Mouse (Mus musculus) stomach, embryonic 16.5 days (tissue): ENCODE results near the gene Rhbdd2. TPM values are rescaled to one million over a fixed set of nuclear protein-coding genes. Genes with fewer than 3 reads are reported as not detected.

Experiments
- ATAC-seq: fragments of 200-750 bp; cut with Nextera tagmentation; 2 replicates; pipeline ENCODE4 v1.8.0; 2017; ENCODE audit warnings: moderate number of reproducible peaks, moderate TSS enrichment; ENCODE audit not compliant: insufficient read depth, low FRiP score
- H3K27ac ChIP-seq: fragments of 300-500 bp; sonication (generic); 2 replicates; pipeline ENCODE4 v1.5.1; 2014; ENCODE audit warnings: low read length
- H3K27me3 ChIP-seq: fragments of 300-500 bp; sonication (generic); 2 replicates; pipeline ENCODE4 v1.6.1; 2014; ENCODE audit warnings: low read length, control low read depth, mixed read lengths; ENCODE audit not compliant: control insufficient read depth, insufficient read depth
- H3K36me3 ChIP-seq: fragments of 300-500 bp; sonication (generic); 2 replicates; pipeline ENCODE4 v1.6.1; 2014; ENCODE audit warnings: low read length; ENCODE audit not compliant: control insufficient read depth, insufficient read depth
- H3K4me1 ChIP-seq: fragments of 300-500 bp; sonication (generic); 2 replicates; pipeline ENCODE4 v1.6.1; 2014; ENCODE audit warnings: low read length, control low read depth, mixed read lengths; ENCODE audit not compliant: control insufficient read depth, insufficient read depth
- H3K4me2 ChIP-seq: fragments of 300-500 bp; sonication (generic); 2 replicates; pipeline ENCODE4 v1.6.1; 2014; ENCODE audit warnings: low read depth, low read length, mixed read lengths
- H3K4me3 ChIP-seq: fragments of 300-500 bp; sonication (generic); replicated peaks from 2 replicates; pipeline ENCODE4 v1.5.1; 2014; ENCODE audit warnings: mild to moderate bottlenecking, low read length
- H3K9ac ChIP-seq: fragments of 300-500 bp; sonication (generic); 2 replicates; pipeline ENCODE4 v1.6.1; 2014; ENCODE audit warnings: low read length
- H3K9me3 ChIP-seq: fragments of 300-500 bp; sonication (generic); replicated peaks from 2 replicates; pipeline ENCODE4 v1.6.1; 2016; ENCODE audit warnings: low read length, control low read depth; ENCODE audit not compliant: control insufficient read depth
- WGBS: fragments of 180-500 bp; shearing (Covaris S2); extraction: QIAGEN DNeasy Blood & Tissue Kit; methylation state at CpG from one replicate; pipeline ENCODE4 v1.1.7; 2014; 5-methylcytosine and 5-hydroxymethylcytosine counted together
- polyA plus RNA-seq: library from polyadenylated mRNA; unstranded; fragments of >200 nt; fragmentation: Nextera tagmentation; extraction: Ambion mirVana; gene quantifications from 2 replicates; pipeline ENCODE4 v1.2.1, GENCODE M21; 2015

Rhbdd2 gene
- polyA plus RNA-seq, 1 experiment from 2014 or later = 41.3 TPM

DNA sequence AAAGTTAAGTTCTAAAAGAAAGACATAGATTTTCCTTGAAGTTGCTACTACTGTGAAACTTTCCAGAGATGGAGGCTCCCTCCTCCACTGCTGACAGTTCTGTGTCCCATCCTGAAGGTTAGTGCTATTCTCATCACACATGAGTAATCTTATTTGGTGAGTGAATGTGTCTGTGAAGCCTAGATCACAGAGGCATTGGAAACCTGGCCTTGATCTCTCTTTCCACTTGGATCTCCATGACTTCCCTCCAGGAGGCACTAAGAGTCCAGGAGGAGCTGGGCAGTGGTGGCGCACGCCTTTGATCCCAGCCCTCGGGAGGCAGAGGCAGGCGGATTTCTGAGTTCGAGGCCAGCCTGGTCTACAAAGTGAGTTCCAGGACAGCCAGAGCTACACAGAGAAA lies 49.6 kb downstream of the Rhbdd2 start:
- H3K9ac ChIP-seq = no peak overlapping the region
- no peak overlapping the region for H3K27ac ChIP-seq
- 91% methylated on average over 5 of the region's 5 CpGs for WGBS
- ATAC-seq = no peak
- H3K9me3 ChIP-seq = no peaks in the 10 kb centered on the region
- H3K27me3 ChIP-seq = no peaks in the 10 kb centered on the region
- H3K4me3 ChIP-seq = no peak overlapping the region
- no peaks in the 10 kb centered on the region for H3K4me1 ChIP-seq
- no peaks in the 10 kb centered on the region for H3K36me3 ChIP-seq
- no peak overlapping the region for H3K4me2 ChIP-seq

DNA sequence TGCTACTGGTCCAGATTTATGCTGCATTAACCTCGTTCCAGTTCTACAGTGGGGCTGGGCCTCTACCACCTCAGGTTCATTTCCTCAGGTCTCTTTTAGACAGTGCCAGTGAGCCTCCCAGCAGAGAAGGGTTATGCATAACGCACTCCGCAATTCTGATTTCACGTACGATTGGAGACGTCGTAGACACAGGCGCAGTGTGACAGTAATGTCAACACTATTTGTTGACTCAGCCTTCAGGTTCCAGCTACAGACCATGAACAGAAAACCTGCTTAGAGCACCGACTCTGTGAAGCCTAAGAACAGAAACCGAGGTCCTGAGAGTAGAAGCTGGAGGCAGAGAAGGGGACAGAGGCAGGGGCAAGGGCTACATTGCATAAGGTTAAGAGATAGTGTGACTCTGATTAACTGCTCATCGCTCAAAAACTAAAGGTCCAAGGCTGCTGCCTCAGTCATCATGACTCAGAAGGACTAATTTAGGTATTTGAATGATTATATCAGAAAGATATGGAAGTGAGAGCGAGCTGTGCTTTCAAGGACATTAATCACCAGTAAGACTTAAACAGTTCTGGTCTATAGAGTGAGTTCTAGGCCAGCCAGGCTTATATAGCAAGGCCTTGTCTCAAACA lies 50.6 kb downstream of the Rhbdd2 start:
- 59% methylated on average over 12 of the region's 12 CpGs for WGBS
- H3K9me3 ChIP-seq = no peaks in the 10 kb centered on the region
- H3K36me3 ChIP-seq = no peaks in the 10 kb centered on the region
- ATAC-seq = peak; percentile 32; the same call in 1 of the 2 replicates
- H3K27me3 ChIP-seq = no peaks in the 10 kb centered on the region
- peak overlapping the region; percentile 79 for H3K27ac ChIP-seq
- H3K9ac ChIP-seq = no peak overlapping the region
- H3K4me2 ChIP-seq = no peak overlapping the region
- no peak overlapping the region for H3K4me3 ChIP-seq
- no peaks in the 10 kb centered on the region for H3K4me1 ChIP-seq

GRCm38 (mm10) chr5:135690401-135690800 lies 58.0 kb downstream of the Rhbdd2 start:
- Histone ChIP-seq H3K4me3 (peak overlapping the region; percentile 88), H3K27ac (0 out of 2 replicates have a peak overlapping the region, but pooled peaks have one; percentile 2), H3K4me2 (peak overlapping the region; percentile 91), H3K27me3 (no peaks in the 10 kb centered on the region), H3K36me3 (no peaks in the 10 kb centered on the region), H3K4me1 (peaks cover 21% of the 10 kb centered on the region), H3K9me3 (no peaks in the 10 kb centered on the region), H3K9ac (peak overlapping the region; percentile 46)
- 84% methylated on average over 5 of the region's 5 CpGs for WGBS
- ATAC-seq = no peak

- Histone ChIP-seq H3K27ac (no peak overlapping the region), H3K36me3 (no peaks in the 10 kb centered on the region), H3K4me3 (no peak overlapping the region), H3K4me1 (peaks cover 21% of the 10 kb centered on the region), H3K9me3 (no peaks in the 10 kb centered on the region), H3K9ac (no peak overlapping the region), H3K4me2 (no peak overlapping the region), H3K27me3 (no peaks in the 10 kb centered on the region)
- no peak for ATAC-seq
- WGBS = 63% methylated on average over 4 of the region's 4 CpGs
Observed at GRCm38 (mm10) chr5:135691266-135691665, 58.8 kb downstream of the Rhbdd2 start.

GRCm38 (mm10) chr5:135693281-135693853 lies 60.9 kb downstream of the Rhbdd2 start:
- Histone ChIP-seq H3K36me3 (no peaks in the 10 kb centered on the region), H3K9ac (no peak overlapping the region), H3K27me3 (no peaks in the 10 kb centered on the region), H3K9me3 (no peaks in the 10 kb centered on the region), H3K4me3 (no peak overlapping the region), H3K27ac (no peak overlapping the region), H3K4me2 (no peak overlapping the region), H3K4me1 (peaks cover 18% of the 10 kb centered on the region)
- WGBS = 83% methylated on average over 5 of the region's 5 CpGs
- no peak for ATAC-seq

DNA sequence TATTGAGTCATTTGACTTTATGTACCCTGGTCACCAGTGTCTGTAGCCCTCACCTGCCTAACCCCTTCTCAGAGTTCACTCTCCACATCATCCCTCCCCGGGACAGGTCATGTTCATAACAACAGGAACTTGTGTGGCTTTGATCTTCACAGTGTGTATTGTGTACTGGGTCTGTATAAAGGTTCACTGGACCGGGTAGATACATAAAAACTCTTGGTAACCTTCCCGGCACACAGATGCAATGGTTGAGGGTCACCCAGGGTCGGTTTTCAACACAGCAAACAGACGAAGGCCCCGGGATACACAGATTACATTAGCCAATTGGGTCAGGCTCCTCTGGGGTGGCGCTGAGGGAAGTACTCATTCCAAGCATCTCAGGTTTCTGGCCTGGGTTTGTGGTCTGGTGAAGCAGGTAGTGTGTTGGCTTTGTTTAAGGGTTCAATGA lies 62.9 kb downstream of the Rhbdd2 start:
- Histone ChIP-seq H3K27me3 (no peaks in the 10 kb centered on the region), H3K36me3 (no peaks in the 10 kb centered on the region), H3K4me1 (peaks cover 11% of the 10 kb centered on the region), H3K9me3 (no peaks in the 10 kb centered on the region), H3K27ac (no peak overlapping the region), H3K4me2 (no peak overlapping the region), H3K4me3 (no peak overlapping the region), H3K9ac (no peak overlapping the region)
- 0 out of 2 replicates have a peak, but pooled peaks have one; percentile 18 for ATAC-seq
- WGBS = 41% methylated on average over 7 of the region's 7 CpGs

Other genes starting within 250 kb of the Rhbdd2 start
- 7.7 and 8.7 TPM in 2 replicates for gene Pom121, start 238.1 kb upstream of the Rhbdd2 start, polyA plus RNA-seq
- gene Hip1, start 87.5 kb upstream of the Rhbdd2 start, polyA plus RNA-seq = 22.2 and 26.5 TPM in 2 replicates
- not detected in 2 replicates for gene Ccl26, start 69.0 kb upstream of the Rhbdd2 start, polyA plus RNA-seq
- gene Ccl24, start 59.6 kb upstream of the Rhbdd2 start, polyA plus RNA-seq = 5.4 and 8.6 TPM in 2 replicates
- 136 and 177 TPM in 2 replicates for gene Por, start 37.4 kb downstream of the Rhbdd2 start, polyA plus RNA-seq
- 44.1 and 46.0 TPM in 2 replicates for gene Tmem120a, start 111.8 kb downstream of the Rhbdd2 start, polyA plus RNA-seq
- gene Styxl1, start 145.8 kb downstream of the Rhbdd2 start, polyA plus RNA-seq = 0.27 TPM in 1 of 2 replicates, not detected in the other
- 547 and 553 TPM in 2 replicates for gene Mdh2, start 145.9 kb downstream of the Rhbdd2 start, polyA plus RNA-seq
- 1.2 TPM in 2 replicates for gene Srrm3, start 174.3 kb downstream of the Rhbdd2 start, polyA plus RNA-seq